Mouse (Mus musculus): ENCODE data around the gene Smg6.

DNA sequence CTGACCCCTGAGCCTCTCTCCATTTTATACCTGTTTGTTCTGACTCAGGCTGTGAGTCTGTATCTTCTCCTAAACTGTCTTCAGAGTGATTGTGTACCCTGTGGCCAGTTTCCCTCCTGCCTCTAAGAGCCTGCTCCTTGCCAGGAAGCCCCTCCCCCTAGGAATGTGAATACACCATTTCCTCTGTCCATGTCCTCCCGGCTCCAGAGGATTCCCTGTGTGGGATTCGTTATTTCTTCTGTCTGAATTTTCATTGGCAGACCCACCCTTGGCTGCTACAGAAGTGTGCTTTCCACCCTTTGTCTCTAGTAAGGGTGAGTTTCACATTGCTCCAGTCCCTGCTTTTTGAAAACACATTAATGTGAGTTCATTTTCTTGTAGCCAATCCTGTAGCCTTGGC, 208.3 kb downstream of the Smg6 start:
- no peak for TF ChIP-seq MAFK (IDR thresholded peaks at IDR 0.05; ENCODE audit: insufficient read depth, low read depth, low read length)
- no peak for TF ChIP-seq ZC3H11A (IDR thresholded peaks at IDR 0.05; ENCODE audit: borderline replicate concordance, low read depth, low read length)
- TF ChIP-seq CHD2 (IDR thresholded peaks at IDR 0.05; ENCODE audit: low read depth, low read length) = no peak
- TF ChIP-seq ZNF384 (IDR thresholded peaks at IDR 0.05; ENCODE audit: low read depth, low read length) = no peak
